Mouse (Mus musculus) heart, postnatal 14 days (tissue): ENCODE results near the gene Cep295nl. TPM values are rescaled to one million over a fixed set of nuclear protein-coding genes. Genes with fewer than 3 reads are reported as not detected.
"Not testable (repeated sequence)": the region's sequence is repeated elsewhere in the genome, so short reads cannot be mapped to it uniquely, and the experiment has no call there.

Experiments used
- DNase-seq, 2 experiments: peaks; one replicate each; pipeline ENCODE4 v3.0.0; 2021 to 2022
- intact Hi-C: fragments of 180-260 bp; cut with DNase I; formaldehyde crosslinking; loops from one replicate; pipeline ENCODE4 v1.15.1; 2025
- total RNA-seq, 2 experiments: library from RNA; stranded (reverse); gene quantifications; 2 replicates each; pipeline ENCODE4 v1.2.3; 2021

The Cep295nl gene
- total RNA-seq, 2 experiments from 2014 or later = 1.00 to 2.0 TPM

- DNase-seq = no peak
- intact Hi-C loops = no loop called here
These were observed 15.8 kb downstream of the Cep295nl start for GRCm38 (mm10) chr11:118326491-118326890.

- intact Hi-C loops = no loop called here
- DNase-seq = peak; percentile 42 to 53
These were observed 17.8 kb downstream of the Cep295nl start for GRCm38 (mm10) chr11:118324541-118324940.

GRCm38 (mm10) chr11:118323974-118324373, 18.3 kb downstream of the Cep295nl start:
- intact Hi-C loops = no loop called here
- DNase-seq = no peak

- no peak for DNase-seq
- intact Hi-C loops = no loop called here
These were observed 19.7 kb downstream of the Cep295nl start for GRCm38 (mm10) chr11:118322647-118323046.

GRCm38 (mm10) chr11:118321971-118322370, 20.3 kb downstream of the Cep295nl start:
- DNase-seq = no peak
- intact Hi-C loops = no loop called here

- DNase-seq = no peak
- intact Hi-C loops = no loop called here
These were observed 20.8 kb downstream of the Cep295nl start for GRCm38 (mm10) chr11:118321500-118321899.

- DNase-seq = peak; percentile 53 to 67
- intact Hi-C loops = loop anchor here (2.0 kb wide), 1 partner anchor 36 kb away; the partner anchor contains the start of gene Timp2
These were observed 23.6 kb downstream of the Cep295nl start for GRCm38 (mm10) chr11:118318678-118319077.

- peak; percentile 40 to 78 for DNase-seq
These were observed 25.2 kb downstream of the Cep295nl start for GRCm38 (mm10) chr11:118317129-118317528.

GRCm38 (mm10) chr11:118316231-118316806, 26.0 kb downstream of the Cep295nl start:
- intact Hi-C loops = no loop called here
- DNase-seq = no peak

More at GRCm38 (mm10) chr11:118317129-118317528, 25.2 kb downstream of the Cep295nl start:
- intact Hi-C loops = loop anchor here (1.0 kb wide), 1 partner anchor 62 kb away; no protein-coding TSS in a partner anchor

GRCm38 (mm10) chr11:118312132-118312723, 30.1 kb downstream of the Cep295nl start:
- intact Hi-C loops = no loop called here
- no peak for DNase-seq

- intact Hi-C loops = not testable (repeated sequence)
These were observed 34.3 kb downstream of the Cep295nl start for GRCm38 (mm10) chr11:118307962-118308361.

GRCm38 (mm10) chr11:118303959-118304358, 38.3 kb downstream of the Cep295nl start:
- intact Hi-C loops, DNase-seq: not testable (repeated sequence)

More at GRCm38 (mm10) chr11:118307962-118308361, 34.3 kb downstream of the Cep295nl start:
- DNase-seq = not testable (repeated sequence)

- intact Hi-C loops = no loop called here
- no peak for DNase-seq
These were observed 43.5 kb downstream of the Cep295nl start for GRCm38 (mm10) chr11:118298810-118299209.

- no peak for DNase-seq
- intact Hi-C loops = no loop called here
These were observed 44.3 kb downstream of the Cep295nl start for GRCm38 (mm10) chr11:118297967-118298366.

GRCm38 (mm10) chr11:118295026-118295425, 47.3 kb downstream of the Cep295nl start:
- intact Hi-C loops = no loop called here
- DNase-seq = no peak

- no peak for DNase-seq
- intact Hi-C loops = no loop called here
These were observed 49.6 kb downstream of the Cep295nl start for GRCm38 (mm10) chr11:118292671-118293070.

- peak; percentile 100 for DNase-seq
- intact Hi-C loops = no loop called here
These were observed 52.1 kb downstream of the Cep295nl start, which contains the start of gene Usp36 for GRCm38 (mm10) chr11:118289999-118290889. Usp36 (minus strand) TSS chr11:118290244.

GRCm38 (mm10) chr11:118289562-118289961, 52.7 kb downstream of the Cep295nl start:
- DNase-seq = no peak
- intact Hi-C loops = no loop called here

GRCm38 (mm10) chr11:118289037-118289511, 53.2 kb downstream of the Cep295nl start:
- DNase-seq = no peak
- intact Hi-C loops = no loop called here

GRCm38 (mm10) chr11:118287573-118287972, 54.7 kb downstream of the Cep295nl start:
- intact Hi-C loops = no loop called here
- DNase-seq = no peak

GRCm38 (mm10) chr11:118286434-118286833, 55.9 kb downstream of the Cep295nl start:
- intact Hi-C loops = no loop called here
- DNase-seq = no peak
